Mouse (Mus musculus) limb, embryonic 12.5 days (tissue): ENCODE data around the gene Rabgap1l. TPM values are rescaled to one million over a fixed set of nuclear protein-coding genes. Genes with fewer than 3 reads are reported as not detected.
"Not testable (repeated sequence)": the region's sequence is repeated elsewhere in the genome, so short reads cannot be mapped to it uniquely, and the experiment has no call there.

Experiments
- ATAC-seq: fragments of 200-750 bp; cut with Nextera tagmentation; 2 replicates; pipeline ENCODE4 v1.8.0; 2017; ENCODE audit warnings: low read depth, moderate TSS enrichment; ENCODE audit not compliant: insufficient number of reproducible peaks, insufficient read depth, low FRiP score, low TSS enrichment
- H3K27ac ChIP-seq: fragments of 300-500 bp; sonication (generic); 2 replicates; pipeline ENCODE4 v1.5.1; 2016; ENCODE audit warnings: mild to moderate bottlenecking, moderate library complexity
- H3K27me3 ChIP-seq: fragments of 300-500 bp; sonication (generic); 2 replicates; pipeline ENCODE4 v1.6.1; 2016; ENCODE audit warnings: mild to moderate bottlenecking, moderate library complexity
- H3K36me3 ChIP-seq: fragments of 300-500 bp; sonication (generic); 2 replicates; pipeline ENCODE4 v1.6.1; 2016; ENCODE audit warnings: mild to moderate bottlenecking, moderate library complexity
- H3K4me1 ChIP-seq: fragments of 300-500 bp; sonication (generic); replicated peaks from 2 replicates; pipeline ENCODE4 v1.6.1; 2016
- H3K4me2 ChIP-seq: fragments of 300-500 bp; sonication (generic); 2 replicates; pipeline ENCODE4 v1.6.1; 2016; ENCODE audit warnings: mild to moderate bottlenecking, moderate library complexity
- H3K4me3 ChIP-seq: fragments of 300-500 bp; sonication (generic); replicated peaks from 2 replicates; pipeline ENCODE4 v1.5.1; 2016; ENCODE audit warnings: mild to moderate bottlenecking
- H3K9ac ChIP-seq: fragments of 300-500 bp; sonication (generic); replicated peaks from 2 replicates; pipeline ENCODE4 v1.6.1; 2016; ENCODE audit warnings: mild to moderate bottlenecking, moderate library complexity
- H3K9me3 ChIP-seq: fragments of 300-500 bp; sonication (generic); 2 replicates; pipeline ENCODE4 v1.6.1; 2016; ENCODE audit warnings: mild to moderate bottlenecking, moderate library complexity
- WGBS: fragments of 180-500 bp; shearing (Covaris S2); methylation state at CpG from one replicate; pipeline ENCODE4 v1.1.7; 2016; 5-methylcytosine and 5-hydroxymethylcytosine counted together
- polyA plus RNA-seq: library from polyadenylated mRNA; unstranded; fragments of >200 nt; fragmentation: Nextera tagmentation; extraction: Ambion mirVana; gene quantifications from 2 replicates; pipeline ENCODE4 v1.2.1, GENCODE M21; 2016

The Rabgap1l gene
- polyA plus RNA-seq, 1 experiment from 2014 or later, result 17.3 TPM

- Histone ChIP-seq H3K4me2 (no peak overlapping the region), H3K4me3 (no peak overlapping the region), H3K9me3 (no peaks in the 10 kb centered on the region), H3K9ac (no peak overlapping the region), H3K4me1 (no peaks in the 10 kb centered on the region), H3K36me3 (no peaks in the 10 kb centered on the region), H3K27me3 (no peaks in the 10 kb centered on the region), H3K27ac (no peak overlapping the region)
- no peak for ATAC-seq
These were observed 328.9 kb downstream of the Rabgap1l start for GRCm38 (mm10) chr1:160464148-160464547.

GRCm38 (mm10) chr1:160460346-160460745, 332.7 kb downstream of the Rabgap1l start:
- no peaks in the 10 kb centered on the region for H3K4me1 ChIP-seq
- ATAC-seq, result no peak

GRCm38 (mm10) chr1:160451663-160452062, 341.3 kb downstream of the Rabgap1l start:
- no peak for ATAC-seq
- no peaks in the 10 kb centered on the region for H3K27me3 ChIP-seq
- WGBS, result 75% methylated on average over 2 of the region's 2 CpGs
- no peaks in the 10 kb centered on the region for H3K9me3 ChIP-seq
- no peak overlapping the region for H3K27ac ChIP-seq
- no peak overlapping the region for H3K4me2 ChIP-seq
- H3K4me1 ChIP-seq, result no peaks in the 10 kb centered on the region
- no peak overlapping the region for H3K4me3 ChIP-seq
- no peaks in the 10 kb centered on the region for H3K36me3 ChIP-seq
- no peak overlapping the region for H3K9ac ChIP-seq

More at GRCm38 (mm10) chr1:160460346-160460745, 332.7 kb downstream of the Rabgap1l start:
- Histone ChIP-seq H3K4me3 (no peak overlapping the region), H3K36me3 (no peaks in the 10 kb centered on the region), H3K9me3 (no peaks in the 10 kb centered on the region), H3K9ac (no peak overlapping the region), H3K4me2 (no peak overlapping the region), H3K27me3 (no peaks in the 10 kb centered on the region), H3K27ac (no peak overlapping the region)
- WGBS, result 93% methylated on average over 1 of the region's 1 CpGs

GRCm38 (mm10) chr1:160448681-160449080, 344.3 kb downstream of the Rabgap1l start:
- no peaks in the 10 kb centered on the region for H3K4me1 ChIP-seq
- H3K9ac ChIP-seq, result no peak overlapping the region
- no peak overlapping the region for H3K27ac ChIP-seq
- H3K27me3 ChIP-seq, result no peaks in the 10 kb centered on the region
- 83% methylated on average over 2 of the region's 2 CpGs for WGBS
- no peak overlapping the region for H3K4me2 ChIP-seq
- H3K4me3 ChIP-seq, result no peak overlapping the region
- H3K36me3 ChIP-seq, result no peaks in the 10 kb centered on the region
- H3K9me3 ChIP-seq, result no peaks in the 10 kb centered on the region
- ATAC-seq, result no peak

GRCm38 (mm10) chr1:160446823-160447222, 346.2 kb downstream of the Rabgap1l start:
- Histone ChIP-seq H3K4me3 (no peak overlapping the region), H3K9ac (no peak overlapping the region), H3K4me2 (no peak overlapping the region), H3K36me3 (no peaks in the 10 kb centered on the region), H3K4me1 (no peaks in the 10 kb centered on the region), H3K9me3 (no peaks in the 10 kb centered on the region), H3K27ac (no peak overlapping the region), H3K27me3 (no peaks in the 10 kb centered on the region)
- whole genome bisulfite sequencing, result 67% methylated on average over 1 of the region's 1 CpGs
- no peak for ATAC-seq

- no peak for ATAC-seq
- no peaks in the 10 kb centered on the region for H3K9me3 ChIP-seq
These were observed 349.5 kb downstream of the Rabgap1l start for GRCm38 (mm10) chr1:160443506-160443905.

GRCm38 (mm10) chr1:160441679-160442078, 351.3 kb downstream of the Rabgap1l start:
- Histone ChIP-seq H3K4me3 (no peak overlapping the region), H3K27ac (no peak overlapping the region), H3K4me1 (no peaks in the 10 kb centered on the region), H3K9me3 (no peaks in the 10 kb centered on the region), H3K4me2 (no peak overlapping the region), H3K27me3 (no peaks in the 10 kb centered on the region), H3K9ac (no peak overlapping the region), H3K36me3 (no peaks in the 10 kb centered on the region)
- 70% methylated on average over 2 of the region's 2 CpGs for WGBS
- no peak; the same call in 1 of the 2 replicates for ATAC-seq

More at GRCm38 (mm10) chr1:160443506-160443905, 349.5 kb downstream of the Rabgap1l start:
- Histone ChIP-seq H3K9ac (no peak overlapping the region), H3K27ac (no peak overlapping the region), H3K4me2 (no peak overlapping the region), H3K4me3 (no peak overlapping the region), H3K4me1 (no peaks in the 10 kb centered on the region), H3K36me3 (no peaks in the 10 kb centered on the region), H3K27me3 (no peaks in the 10 kb centered on the region)
- WGBS, result 74% methylated on average over 1 of the region's 1 CpGs

GRCm38 (mm10) chr1:160441161-160441560, 351.9 kb downstream of the Rabgap1l start:
- 84% methylated on average over 5 of the region's 5 CpGs for WGBS
- Histone ChIP-seq H3K4me2 (no peak overlapping the region), H3K9ac (no peak overlapping the region), H3K27ac (no peak overlapping the region), H3K4me1 (no peaks in the 10 kb centered on the region), H3K4me3 (no peak overlapping the region), H3K36me3 (no peaks in the 10 kb centered on the region), H3K9me3 (no peaks in the 10 kb centered on the region), H3K27me3 (no peaks in the 10 kb centered on the region)
- ATAC-seq, result no peak

GRCm38 (mm10) chr1:160438820-160439219, 354.2 kb downstream of the Rabgap1l start:
- Histone ChIP-seq H3K36me3 (no peaks in the 10 kb centered on the region), H3K27me3 (no peaks in the 10 kb centered on the region), H3K4me3 (no peak overlapping the region), H3K9me3 (no peaks in the 10 kb centered on the region), H3K4me2 (no peak overlapping the region), H3K9ac (no peak overlapping the region), H3K4me1 (no peaks in the 10 kb centered on the region), H3K27ac (no peak overlapping the region)
- no peak for ATAC-seq
- 54% methylated on average over 4 of the region's 4 CpGs for WGBS

GRCm38 (mm10) chr1:160417196-160417854, 375.7 kb downstream of the Rabgap1l start:
- no peaks in the 10 kb centered on the region for H3K4me1 ChIP-seq
- WGBS, result 69% methylated on average over 5 of the region's 5 CpGs

GRCm38 (mm10) chr1:160410822-160411221, 382.2 kb downstream of the Rabgap1l start:
- Histone ChIP-seq H3K9me3 (no peaks in the 10 kb centered on the region), H3K4me3 (no peak overlapping the region), H3K4me2 (no peak overlapping the region), H3K36me3 (no peaks in the 10 kb centered on the region), H3K9ac (no peak overlapping the region), H3K27ac (no peak overlapping the region), H3K27me3 (no peaks in the 10 kb centered on the region), H3K4me1 (0 out of 2 replicates have a peak, but pooled peaks cover 4% of the 10 kb centered on the region)
- WGBS, result 55% methylated on average over 5 of the region's 5 CpGs
- ATAC-seq, result no peak

More at GRCm38 (mm10) chr1:160417196-160417854, 375.7 kb downstream of the Rabgap1l start:
- H3K27me3 ChIP-seq, result no peaks in the 10 kb centered on the region
- H3K4me2 ChIP-seq, result no peak overlapping the region
- no peaks in the 10 kb centered on the region for H3K9me3 ChIP-seq
- no peak overlapping the region for H3K9ac ChIP-seq
- no peaks in the 10 kb centered on the region for H3K36me3 ChIP-seq
- no peak overlapping the region for H3K27ac ChIP-seq
- no peak overlapping the region for H3K4me3 ChIP-seq
- ATAC-seq, result no peak

GRCm38 (mm10) chr1:160409689-160410088, 383.3 kb downstream of the Rabgap1l start:
- not testable (repeated sequence) for ATAC-seq

More at GRCm38 (mm10) chr1:160409689-160410088, 383.3 kb downstream of the Rabgap1l start:
- WGBS, result 94% methylated on average over 4 of the region's 4 CpGs
- H3K4me2 ChIP-seq, H3K27me3 ChIP-seq, H3K36me3 ChIP-seq, H3K4me3 ChIP-seq, H3K9ac ChIP-seq, H3K27ac ChIP-seq, H3K9me3 ChIP-seq, H3K4me1 ChIP-seq: not testable (repeated sequence)
